9 mouse cellular contexts compared by ENCODE assay signal in genomic region chr16:90656571-90657011, GRCm38 (mm10).
A peak's percentile ranks its signal among the peaks of the same experiment; 100 is the strongest.
DNase-seq lines count a peak whose midpoint lies in the region; ATAC-seq lines count a peak whose summit lies in the region.
"Had no signal": no experiment of that assay in that cellular context is flagged by ENCODE, and none has a peak within 500 bp of the region (broad histone marks: within the 10 kb centered on the region; RNA-seq: fewer than 3 reads in every experiment).

No protein-coding gene starts in this region.

- peak; percentile 23 to 27 for DNase-seq in layer of hippocampus, postnatal 36 days
- DNase-seq in layer of hippocampus, adult 8-10 months (ENCODE audit: low spot score in 2 of 2) = no peak
- DNase-seq in forebrain, embryonic 14.5 days (ENCODE audit: low spot score) = peak; percentile 85
- peak; percentile 72 for DNase-seq in kidney, postnatal 10 days
- no peak for DNase-seq in ovary, postnatal 14 days (ENCODE audit: low spot score)
- DNase-seq in right cerebral cortex, postnatal 14 days = no peak
- no peak for DNase-seq in B cell, adult 2 months
- DNase-seq: heart, adult 18-20 months had no signal

- H3K9me3 ChIP-seq in forebrain, embryonic 14.5 days (replicated peaks; ENCODE audit: control insufficient read depth, low read length) = no peaks in the 10 kb centered on the region
- no peaks in the 10 kb centered on the region for H3K9me3 ChIP-seq in neural tube, embryonic 14.5 days (ENCODE audit: control insufficient read depth, low read length)

- peak overlapping the region; percentile 53 for H3K27ac ChIP-seq in forebrain, embryonic 14.5 days (ENCODE audit: low read depth, low read length)
- H3K27ac ChIP-seq in neural tube, embryonic 14.5 days (ENCODE audit: low read depth, low read length) = 0 out of 2 replicates have a peak overlapping the region, but pooled peaks have one; percentile 39

- WGBS in forebrain, embryonic 14.5 days = 7% methylated on average over 16 of the region's 16 CpGs
- 8% methylated on average over 16 of the region's 16 CpGs for WGBS in neural tube, embryonic 14.5 days

- H3K27me3 ChIP-seq in forebrain, embryonic 14.5 days (replicated peaks; ENCODE audit: control insufficient read depth, insufficient read depth, low read length) = no peaks in the 10 kb centered on the region
- H3K27me3 ChIP-seq in neural tube, embryonic 14.5 days (ENCODE audit: control insufficient read depth, insufficient read depth, low read length) = no peaks in the 10 kb centered on the region

- 0 out of 2 replicates have a peak, but pooled peaks cover 2% of the 10 kb centered on the region for H3K4me1 ChIP-seq in forebrain, embryonic 14.5 days (ENCODE audit: control insufficient read depth, insufficient read depth, low read length)
- H3K4me1 ChIP-seq in neural tube, embryonic 14.5 days (ENCODE audit: control insufficient read depth, insufficient read depth, low read length) = peaks cover 9% of the 10 kb centered on the region; the same call in 1 of the 2 replicates

- peak; percentile 95 for ATAC-seq in forebrain, embryonic 14.5 days
- ATAC-seq in neural tube, embryonic 14.5 days (ENCODE audit: low read depth) = peak; percentile 85

- H3K4me2 ChIP-seq in forebrain, embryonic 14.5 days (ENCODE audit: low read length) = no peak overlapping the region
- no peak overlapping the region; the same call in 1 of the 2 replicates for H3K4me2 ChIP-seq in neural tube, embryonic 14.5 days (ENCODE audit: low read depth, low read length)

- no peak overlapping the region; the same call in 1 of the 2 replicates for H3K9ac ChIP-seq in forebrain, embryonic 14.5 days (ENCODE audit: low read length)
- no peak overlapping the region for H3K9ac ChIP-seq in neural tube, embryonic 14.5 days (replicated peaks; ENCODE audit: low read depth, low read length)

- H3K4me3 ChIP-seq in forebrain, embryonic 14.5 days (ENCODE audit: low read depth, low read length) = no peak overlapping the region
- no peak overlapping the region for H3K4me3 ChIP-seq in neural tube, embryonic 14.5 days (ENCODE audit: low read depth, low read length)

- no peaks in the 10 kb centered on the region for H3K36me3 ChIP-seq in forebrain, embryonic 14.5 days (ENCODE audit: control insufficient read depth, insufficient read depth, low read length)
- no peaks in the 10 kb centered on the region for H3K36me3 ChIP-seq in neural tube, embryonic 14.5 days (ENCODE audit: control insufficient read depth, insufficient read depth, low read length)

Comparison
In these comparisons a context has a peak if more than half of its experiments do, and no peak if none do; other contexts are left out.
1. DNase-seq: peak in layer of hippocampus, postnatal 36 days (2 of 2), forebrain, embryonic 14.5 days (single experiment) and kidney, postnatal 10 days (single experiment); none in layer of hippocampus, adult 8-10 months (0 of 2), ovary, postnatal 14 days (single experiment), right cerebral cortex, postnatal 14 days (single experiment) and B cell, adult 2 months (0 of 2).